Mouse (Mus musculus): Measurements from ENCODE around the gene Gm4353. TPM values are rescaled to one million over a fixed set of nuclear protein-coding genes. Genes with fewer than 3 reads are reported as not detected.
A peak's percentile ranks its signal among the peaks of the same experiment; 100 is the strongest.
"Not testable (repeated sequence)": the region's sequence is repeated elsewhere in the genome, so short reads cannot be mapped to it uniquely, and the experiment has no call there.

Gene Gm4353
- 1.0 and 1.3 TPM in 2 replicates for polyA plus RNA-seq (2012; rRNA removed)

DNA sequence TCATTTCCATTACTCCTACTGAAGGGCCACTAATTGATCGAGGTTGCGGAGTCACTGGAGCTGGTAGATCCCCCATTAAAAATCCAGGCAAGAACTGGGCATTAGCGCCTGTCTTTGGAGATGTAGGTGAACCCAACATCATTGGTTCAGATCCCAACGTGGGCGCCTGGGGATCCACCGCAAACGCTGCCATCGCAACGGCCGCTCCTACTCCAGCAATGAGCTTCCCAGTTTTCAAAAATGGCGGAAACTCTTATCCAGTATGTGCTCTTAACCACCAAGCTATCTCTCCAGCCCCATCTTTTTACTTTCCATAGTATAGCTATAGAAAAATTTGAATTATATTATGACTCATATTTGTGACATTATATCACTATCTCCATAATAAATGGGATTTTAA is at the start of gene Gm4353:
Gene Gm4353 (minus strand): TSS at position 270 of the 400 bp plus-strand sequence.
- not testable (repeated sequence) for DNase-seq (ENCODE audit: low spot score)

DNA sequence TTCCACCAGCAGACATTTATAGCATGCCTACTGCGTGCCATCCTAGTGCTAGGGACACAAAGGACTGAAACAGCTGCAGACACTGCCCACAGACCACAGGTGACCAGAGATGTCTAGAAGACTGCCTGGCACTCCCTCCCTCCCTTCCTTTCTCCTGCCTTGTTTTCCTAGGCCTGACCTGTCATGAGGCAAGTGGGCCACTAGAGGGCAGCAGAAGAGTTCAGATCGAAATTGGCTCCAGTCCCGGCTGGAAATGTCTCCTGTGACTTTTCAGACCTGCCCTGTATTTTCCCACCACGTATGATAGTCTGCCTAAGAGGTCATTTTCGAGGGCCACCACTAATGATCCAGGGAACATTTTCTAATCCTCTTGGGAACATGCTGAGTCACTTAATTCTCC is 47.6 kb upstream of the Gm4353 start:
- DNase-seq (ENCODE audit: low spot score): peak; percentile 42

DNA sequence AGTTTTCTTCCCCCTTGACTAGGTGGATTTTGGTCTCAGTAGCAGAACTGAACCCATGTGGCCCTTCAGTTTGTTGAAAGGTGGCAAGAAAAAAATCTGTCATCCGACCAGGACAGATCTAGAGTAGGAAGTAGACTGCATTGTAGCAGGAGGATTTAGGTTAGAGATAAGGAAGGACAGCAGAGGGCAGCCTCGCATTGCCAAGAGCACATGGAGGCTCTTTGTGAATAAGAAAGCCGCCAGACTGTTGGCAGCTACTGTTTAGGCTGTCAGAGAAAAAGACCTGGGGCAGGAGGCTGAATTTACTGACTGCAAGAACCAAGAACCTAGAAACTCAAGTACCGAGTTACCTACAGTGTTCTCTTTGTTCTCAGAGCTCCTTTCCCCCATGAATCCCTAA is 47.0 kb upstream of the Gm4353 start:
- DNase-seq (ENCODE audit: low spot score): no peak

DNA sequence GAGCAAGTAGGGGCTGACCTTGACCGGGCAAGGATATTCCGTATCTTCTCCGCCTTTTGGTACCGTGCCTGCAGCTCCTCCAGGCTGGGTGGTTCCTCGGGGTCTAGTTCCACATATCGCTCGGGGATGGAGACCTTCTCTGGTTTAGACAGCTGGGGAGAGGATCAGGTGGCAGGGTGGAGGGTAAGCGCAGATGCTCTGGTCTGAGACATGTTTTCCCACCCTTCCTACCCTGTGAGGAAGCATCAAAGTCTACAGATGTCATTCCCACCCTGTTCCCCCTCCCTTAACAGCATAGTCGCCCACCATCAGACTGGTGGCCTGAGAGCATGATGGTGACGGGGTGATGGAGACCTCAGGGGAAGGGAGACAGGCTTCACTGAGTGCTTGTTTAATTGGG is 44.9 kb upstream of the Gm4353 start:
- DNase-seq (ENCODE audit: low spot score): no peak

DNA sequence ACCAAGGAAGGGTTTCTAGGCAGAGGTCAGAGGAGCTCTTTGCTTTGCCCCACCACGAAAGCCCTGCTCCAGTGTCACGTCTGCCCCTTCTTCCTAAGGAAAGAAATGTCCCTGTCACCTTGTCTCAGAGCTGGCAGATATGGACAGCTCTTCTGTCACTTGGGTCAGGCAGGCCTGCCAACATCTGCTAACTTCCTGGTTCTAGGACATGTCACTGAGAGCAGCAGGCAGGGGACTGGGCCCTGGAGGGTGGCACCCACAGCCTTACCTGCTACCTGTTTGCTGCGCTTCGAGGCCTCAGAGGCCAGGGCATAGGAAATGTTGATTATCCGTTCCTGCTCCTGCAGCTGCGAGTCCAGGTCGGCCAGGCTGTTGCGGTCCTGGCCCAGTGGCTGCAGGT is 43.9 kb upstream of the Gm4353 start:
- no peak for DNase-seq (ENCODE audit: low spot score)

DNA sequence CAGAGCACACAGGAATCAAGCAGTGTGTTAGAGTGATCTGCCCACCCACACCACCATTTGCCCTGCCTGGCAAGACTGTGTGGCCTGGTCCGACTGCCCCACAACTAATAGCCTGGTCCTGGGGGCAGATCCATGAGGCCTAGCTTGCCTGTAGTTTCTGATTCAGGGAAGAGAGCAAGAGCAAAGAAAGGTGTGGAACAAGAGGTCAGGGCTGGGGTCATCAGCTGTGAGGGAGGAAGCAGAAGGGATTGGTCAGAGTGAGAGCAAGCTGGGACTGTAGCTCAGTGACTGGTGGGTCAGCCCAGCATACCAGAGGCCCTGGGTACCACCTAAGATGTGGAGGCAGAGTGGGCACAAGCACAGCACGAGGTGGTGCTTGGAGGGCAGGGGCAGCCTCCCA is 42.6 kb upstream of the Gm4353 start:
- DNase-seq (ENCODE audit: low spot score): no peak

DNA sequence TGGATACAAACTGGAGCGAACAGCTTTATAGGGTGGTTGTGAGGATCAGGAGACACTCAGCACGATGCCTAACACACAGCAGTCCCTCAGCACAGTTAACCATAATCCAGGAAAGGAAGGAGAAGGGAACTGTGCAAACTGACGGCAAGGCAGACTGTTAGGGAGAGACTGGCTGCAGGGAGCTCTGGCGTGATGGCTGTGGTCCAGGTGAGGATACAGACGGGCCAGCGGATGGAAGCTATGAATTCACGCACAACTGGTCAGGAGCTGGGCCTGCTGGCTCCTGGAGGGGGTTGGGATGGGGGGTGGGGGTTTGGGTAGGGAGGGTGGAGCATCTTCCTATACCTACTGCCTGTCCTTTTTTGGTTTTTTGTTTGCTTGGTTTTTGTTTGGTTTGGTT is 41.2 kb upstream of the Gm4353 start:
- no peak for DNase-seq (ENCODE audit: low spot score)

DNA sequence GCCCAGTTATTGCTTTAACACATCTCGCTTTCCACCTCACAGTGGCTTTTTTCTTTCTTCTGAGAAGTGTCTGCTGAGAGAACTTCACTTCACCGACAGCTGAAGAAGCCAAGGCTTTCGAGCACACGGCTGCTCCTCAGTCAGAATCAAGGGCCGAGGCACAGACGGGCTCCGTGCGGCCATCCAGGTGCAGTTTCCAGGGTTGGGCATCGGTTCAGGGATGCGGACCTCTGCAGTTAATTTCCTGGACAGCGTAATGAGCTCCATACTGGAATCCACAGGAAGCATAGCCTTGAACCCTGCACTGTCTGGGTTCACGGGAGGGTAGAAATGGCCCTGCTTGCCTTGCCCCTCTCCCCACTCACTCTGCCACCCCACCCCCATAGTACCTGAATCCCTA is 39.6 kb upstream of the Gm4353 start:
- DNase-seq (ENCODE audit: low spot score): no peak

DNA sequence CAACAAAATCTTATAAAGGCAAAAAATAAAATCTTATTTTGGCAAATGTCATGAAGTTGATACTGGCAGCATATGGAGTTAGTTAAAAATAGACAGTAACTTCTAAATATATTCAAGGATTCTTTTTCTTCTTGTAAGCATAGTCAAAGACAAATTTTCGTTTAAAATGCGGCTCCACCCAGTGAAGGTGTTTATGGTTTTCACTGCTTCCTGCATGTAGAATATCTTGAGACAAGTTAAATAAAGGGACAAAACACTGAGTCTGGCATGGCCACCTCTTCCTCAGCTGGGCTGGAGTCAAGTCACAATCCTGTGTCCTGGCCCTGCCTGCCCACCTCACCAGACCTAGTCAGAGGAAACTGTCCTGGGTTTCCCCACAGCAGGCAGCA is 39.2 kb upstream of the Gm4353 start:
- DNase-seq (ENCODE audit: low spot score): no peak

DNA sequence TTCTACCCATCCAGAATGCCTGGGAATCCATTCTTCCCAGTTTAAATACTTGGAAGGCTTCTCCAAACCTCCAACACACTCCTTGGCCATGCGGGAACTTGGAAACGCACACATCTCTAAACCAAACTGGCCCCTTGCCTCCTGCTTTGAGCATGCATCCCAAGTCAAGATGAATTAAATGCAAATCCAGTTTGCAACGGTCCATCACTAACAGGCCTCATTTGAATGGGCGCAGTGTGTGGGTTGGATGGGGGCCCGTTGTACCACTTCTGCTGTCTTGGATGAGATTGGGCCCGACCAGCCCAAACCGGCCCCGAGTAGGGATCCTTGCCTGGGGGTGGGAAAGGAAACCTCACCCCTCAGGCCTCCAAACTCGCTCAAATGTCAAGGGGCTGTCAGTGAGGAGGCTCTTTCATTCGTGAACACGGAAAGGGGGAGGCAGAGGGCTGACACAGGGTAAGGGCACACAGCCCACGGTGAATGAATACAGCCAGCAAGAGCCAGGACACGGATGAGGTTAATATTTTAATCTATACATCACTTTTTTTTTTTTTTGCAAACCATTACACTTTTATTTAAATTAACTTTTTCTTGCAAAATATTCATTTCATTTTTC is 38.7 kb upstream of the Gm4353 start:
- no peak for DNase-seq (ENCODE audit: low spot score)

DNA sequence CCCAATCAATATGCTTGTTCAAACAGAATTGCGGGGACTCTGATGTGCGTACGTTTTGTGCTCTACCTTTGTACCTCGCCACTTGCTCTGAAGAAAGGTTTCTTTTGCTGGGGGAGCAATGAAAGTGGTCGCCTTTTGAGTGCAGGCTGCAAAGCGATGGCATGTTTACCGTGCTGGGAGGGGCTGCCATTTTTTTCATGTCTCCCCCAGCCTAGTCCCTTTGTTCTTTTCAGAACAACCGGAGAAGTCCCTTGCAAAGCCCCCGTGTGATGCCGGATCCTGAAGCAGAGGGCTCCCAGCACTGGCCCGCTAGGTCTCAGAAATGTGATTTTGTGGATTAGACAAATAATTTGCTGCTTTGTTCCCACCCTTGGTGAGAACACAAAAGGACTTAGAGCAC is 36.8 kb upstream of the Gm4353 start:
- no peak for DNase-seq (ENCODE audit: low spot score)

DNA sequence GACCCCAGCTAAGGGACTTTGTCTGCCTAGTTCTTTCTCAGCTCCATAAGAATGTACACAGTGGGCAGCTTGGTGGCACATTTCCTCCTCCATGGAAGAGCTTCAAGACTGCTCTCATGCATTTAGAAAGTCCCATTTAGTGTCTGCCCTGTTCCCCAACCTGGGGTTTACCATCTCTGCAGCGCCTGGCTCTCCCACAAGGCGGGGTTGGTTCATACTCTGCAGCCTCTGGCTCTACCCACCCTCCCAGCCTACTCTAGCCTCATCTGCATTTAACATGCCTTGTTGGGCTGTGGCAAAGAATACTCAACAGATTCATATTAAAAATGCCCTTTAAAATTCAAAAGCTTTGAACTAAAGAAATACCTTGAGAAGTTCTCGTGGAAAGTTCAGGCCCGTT is 36.3 kb upstream of the Gm4353 start:
- no peak for DNase-seq (ENCODE audit: low spot score)

DNA sequence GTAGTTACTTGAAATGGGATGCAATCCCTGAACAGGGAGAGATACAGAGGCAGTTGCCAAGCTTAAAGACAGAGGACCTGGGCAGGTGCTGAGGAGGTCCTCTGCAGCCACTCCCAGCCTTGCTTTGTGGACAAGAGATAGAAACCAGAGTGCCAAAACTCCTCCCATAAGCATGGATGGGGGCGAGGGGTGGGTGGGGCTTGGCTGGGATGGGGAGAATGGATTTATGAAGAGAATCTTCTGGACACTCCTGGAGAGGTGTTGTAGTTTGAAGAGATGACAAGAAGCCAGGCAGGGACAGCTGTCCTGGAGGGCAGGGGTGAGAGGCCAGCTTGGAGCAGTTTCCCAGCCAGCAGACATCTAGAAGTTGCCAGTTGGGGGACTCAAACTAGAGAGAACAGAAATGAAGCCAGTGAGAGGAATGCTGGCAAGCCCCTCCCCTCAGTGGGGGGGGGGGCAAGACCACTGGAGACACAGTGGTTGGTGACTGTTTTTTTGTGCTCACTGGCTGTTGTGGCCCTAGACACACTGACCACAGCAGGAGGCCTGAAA is 34.9 kb upstream of the Gm4353 start:
- no peak for DNase-seq (ENCODE audit: low spot score)

DNA sequence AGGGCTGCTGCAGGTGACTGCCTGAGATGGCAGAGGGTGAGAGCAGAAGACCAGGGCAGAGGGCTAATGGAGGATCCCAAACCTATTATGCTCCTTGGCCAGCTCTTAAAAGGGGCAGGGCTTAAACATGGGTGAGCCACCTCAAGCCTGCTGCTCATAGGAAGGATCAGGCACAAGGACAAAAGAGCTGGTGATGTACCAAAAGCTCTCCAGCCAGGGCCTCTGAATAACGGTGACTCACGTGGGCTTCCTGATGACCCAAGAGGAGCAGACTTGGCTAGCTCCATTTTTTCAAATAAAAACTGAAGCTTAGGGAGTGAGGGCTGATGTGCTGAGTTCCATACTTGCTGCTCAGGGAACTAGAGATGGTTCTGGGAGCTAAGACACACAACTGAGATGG is 31.6 kb upstream of the Gm4353 start:
- peak; percentile 0 for DNase-seq (ENCODE audit: low spot score)

DNA sequence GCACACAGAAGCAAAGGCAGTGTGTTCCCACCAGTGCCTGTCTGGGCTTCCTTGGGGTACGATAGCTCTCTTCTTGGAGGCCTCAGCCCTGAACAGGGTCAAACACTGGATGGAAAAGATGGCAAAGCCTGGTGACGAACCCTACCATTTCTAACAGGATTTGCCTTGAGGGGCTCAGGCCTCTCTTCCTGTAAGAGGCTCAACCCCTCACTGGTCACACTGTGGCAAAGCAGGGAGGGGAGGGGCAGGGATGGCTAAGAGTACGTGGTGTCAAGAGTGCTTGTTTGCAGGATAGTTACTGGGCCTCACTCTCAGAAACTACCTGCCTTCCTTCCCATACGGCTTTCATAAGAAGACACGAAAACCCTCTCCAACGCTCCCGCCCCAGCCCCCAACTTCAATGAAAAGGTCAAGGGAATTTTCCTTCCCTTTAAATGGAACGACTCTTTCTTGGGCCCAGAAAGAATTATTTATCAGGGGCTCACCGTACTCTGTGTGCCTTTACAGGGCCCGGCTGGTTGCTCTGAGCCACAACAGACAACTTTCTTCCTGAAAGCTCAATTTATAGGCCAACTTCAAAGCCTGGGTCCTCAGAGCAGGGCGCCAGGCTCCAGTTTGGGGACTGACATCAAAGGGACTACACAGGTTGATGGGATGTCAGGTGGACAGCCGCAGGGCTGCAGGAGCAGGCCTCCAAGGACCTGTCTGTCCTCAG is 30.9 kb upstream of the Gm4353 start:
- DNase-seq (ENCODE audit: low spot score): no peak

DNA sequence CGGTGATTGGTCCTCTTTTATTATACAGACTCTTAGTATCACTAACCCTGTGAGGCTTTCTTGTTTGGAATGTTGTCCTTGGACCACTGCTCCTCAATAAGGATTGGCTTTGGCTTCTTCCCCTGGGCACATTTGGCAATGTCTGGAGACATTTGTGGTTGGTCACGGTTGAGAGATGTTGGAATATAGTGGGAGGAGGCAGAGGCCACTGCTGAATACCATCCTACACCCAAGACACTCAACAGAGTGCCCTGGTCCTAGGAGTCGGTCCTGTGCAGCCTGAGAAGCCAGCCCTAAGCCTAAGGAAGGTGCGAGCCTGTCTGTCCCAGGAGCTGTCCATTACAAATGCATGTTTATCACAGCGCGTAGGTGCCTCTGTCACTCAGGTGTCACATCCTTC is 27.1 kb upstream of the Gm4353 start:
- DNase-seq (ENCODE audit: low spot score): peak; percentile 7

DNA sequence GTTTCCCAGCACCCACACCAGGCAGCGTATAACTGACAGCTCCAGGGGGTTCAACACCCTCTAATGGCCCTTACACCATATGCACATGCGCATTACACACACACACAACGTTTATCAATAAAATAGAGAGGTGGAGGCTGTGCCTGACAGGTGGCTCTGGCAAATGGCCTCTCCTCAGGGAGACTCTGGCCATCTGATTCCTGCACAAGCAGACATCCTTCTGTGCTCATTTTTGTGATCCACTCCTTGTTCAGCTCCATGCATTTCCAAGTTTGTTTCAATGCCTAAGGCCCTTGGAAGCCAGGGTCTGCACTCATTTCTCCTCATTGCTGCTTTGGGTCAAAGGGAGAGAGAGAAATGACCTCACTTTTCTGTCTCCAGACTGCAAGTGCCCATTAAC is 26.2 kb upstream of the Gm4353 start:
- no peak for DNase-seq (ENCODE audit: low spot score)

DNA sequence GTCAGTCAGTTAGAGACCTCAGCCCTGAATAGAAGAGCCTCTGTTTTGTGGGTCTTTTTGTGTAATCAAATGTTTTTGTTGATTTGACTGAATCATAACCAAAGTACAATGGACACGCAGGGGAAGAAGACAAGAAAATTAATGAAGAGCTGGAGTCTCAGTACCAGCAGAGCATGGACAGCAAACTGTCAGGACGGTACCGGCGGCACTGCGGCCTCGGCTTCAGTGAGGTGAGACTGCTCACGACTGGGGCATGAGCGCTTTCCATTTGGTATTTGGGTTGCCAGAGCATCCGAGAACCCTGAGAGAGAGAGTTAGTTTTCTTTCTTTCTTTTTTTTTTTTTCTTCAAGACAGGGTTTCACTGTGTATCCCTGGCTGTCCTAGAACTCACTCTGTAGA is 18.7 kb upstream of the Gm4353 start:
- DNase-seq (ENCODE audit: low spot score): no peak

DNA sequence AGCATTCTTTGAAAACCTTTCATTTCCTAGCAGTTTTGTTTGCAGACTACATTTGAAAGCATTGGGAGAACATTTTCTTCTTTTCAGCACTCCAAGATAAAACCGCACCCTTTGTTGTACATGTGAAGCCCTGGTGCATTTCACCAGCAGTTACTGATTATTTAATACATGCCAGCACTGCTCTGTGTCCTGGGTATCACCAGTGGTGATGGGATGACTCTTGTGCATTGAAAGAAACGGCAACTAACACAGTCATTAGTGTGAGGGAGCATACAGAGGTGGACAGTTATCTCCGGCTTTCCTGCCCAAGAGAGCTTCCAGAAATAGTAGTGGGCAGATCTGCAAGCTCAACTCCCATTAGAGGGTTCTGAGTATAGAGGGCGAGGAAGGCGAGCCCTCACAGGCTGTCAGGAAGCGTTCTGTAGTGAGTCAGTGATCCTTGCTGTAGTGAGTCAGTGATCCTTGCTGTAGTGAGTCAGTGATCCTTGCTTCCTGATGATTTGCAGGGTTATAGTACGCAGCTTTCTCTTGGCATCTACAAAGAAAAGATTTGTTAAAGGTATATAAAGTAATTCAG is 15.6 kb upstream of the Gm4353 start:
- no peak for DNase-seq (ENCODE audit: low spot score)

DNA sequence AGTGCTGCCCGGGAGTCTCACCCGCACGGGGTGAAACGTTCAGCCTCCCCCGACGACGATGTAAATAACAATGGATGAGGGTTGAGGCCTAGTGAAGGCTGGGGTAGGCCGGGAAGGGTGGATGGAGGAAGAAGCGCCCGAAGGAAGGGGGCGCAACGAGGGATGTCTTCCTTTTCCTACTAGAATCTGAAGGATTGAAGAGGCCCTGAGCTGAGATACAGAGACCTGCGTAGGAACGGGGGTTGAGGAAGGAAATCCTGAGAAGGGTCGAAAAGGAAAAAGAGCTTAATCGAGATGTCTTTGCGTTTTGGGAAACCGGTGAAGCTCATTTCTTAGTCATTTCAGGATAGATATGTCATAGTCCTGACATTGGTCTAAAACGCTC is 9.0 kb upstream of the Gm4353 start:
- no peak for DNase-seq (ENCODE audit: low spot score)

DNA sequence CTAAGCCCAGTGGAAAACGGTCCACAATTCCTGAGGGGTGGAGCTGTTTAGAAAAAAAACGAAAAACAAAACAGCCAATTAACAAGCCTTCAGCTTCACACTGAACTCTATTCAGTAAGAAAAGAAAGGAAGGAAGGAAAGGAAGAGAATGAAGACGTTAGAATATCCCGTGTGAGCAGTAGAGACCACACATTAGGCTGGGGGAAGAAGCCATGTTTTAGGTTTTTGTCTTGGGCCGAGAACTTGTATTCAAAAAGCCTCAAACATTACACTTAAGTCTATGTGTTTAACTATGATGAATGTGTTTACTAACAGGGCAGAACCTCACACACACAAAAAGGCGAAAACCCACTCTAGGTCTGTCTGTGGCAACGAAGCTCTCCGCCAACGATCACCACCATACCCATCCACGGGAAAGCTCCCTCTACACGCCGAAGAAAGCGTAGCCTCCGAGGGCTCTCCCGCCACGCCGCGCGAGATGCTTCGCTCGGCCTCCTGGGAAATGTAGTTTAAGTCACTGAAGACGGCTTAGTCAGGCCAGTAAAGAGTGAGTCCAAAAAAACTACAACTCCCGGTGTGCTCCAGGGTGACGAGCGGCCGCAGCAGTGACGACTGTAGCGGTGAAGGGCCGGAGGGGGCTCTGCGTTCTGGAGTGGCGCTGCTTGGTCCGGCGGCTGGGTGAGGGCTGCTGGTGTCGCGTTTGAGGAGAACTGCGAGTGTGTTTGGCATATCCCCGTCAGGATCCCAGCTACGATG is 8.5 kb upstream of the Gm4353 start:
- peak; percentile 85 for DNase-seq (ENCODE audit: low spot score)

DNA sequence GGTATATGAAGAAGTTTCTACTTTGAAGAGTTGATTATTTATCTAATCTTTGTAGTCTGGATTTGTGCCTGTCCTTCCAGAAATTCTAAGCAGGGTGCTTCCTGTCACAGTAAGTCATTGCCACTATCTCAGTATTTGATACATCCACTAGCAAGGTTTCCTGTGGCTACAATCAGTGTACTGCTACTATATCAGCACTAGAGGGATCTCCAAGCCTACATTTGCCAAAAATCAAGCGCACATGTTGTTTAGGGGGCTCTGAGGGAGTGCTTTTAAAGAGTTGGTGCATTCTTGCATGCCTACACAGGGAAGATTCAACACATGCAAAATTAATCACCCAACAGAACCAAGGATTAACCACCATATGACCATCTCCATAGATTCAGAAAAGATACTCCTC is 23.7 kb downstream of the Gm4353 start:
- DNase-seq (ENCODE audit: low spot score): no peak
